Mouse (Mus musculus) limb, embryonic 11.5 days (tissue): Measurements from ENCODE around the gene Nudcd2. TPM values are rescaled to one million over a fixed set of nuclear protein-coding genes. Genes with fewer than 3 reads are reported as not detected.
"Not testable (repeated sequence)": the region's sequence is repeated elsewhere in the genome, so short reads cannot be mapped to it uniquely, and the experiment has no call there.

Experiments
- ATAC-seq: fragments of 200-750 bp; cut with Nextera tagmentation; 2 replicates; pipeline ENCODE4 v1.8.0; 2017; ENCODE audit warnings: low read depth; ENCODE audit not compliant: insufficient number of reproducible peaks, low FRiP score, low TSS enrichment
- DNase-seq: peaks from one replicate; pipeline ENCODE4 v3.0.0-alpha.2; 2015; ENCODE audit warnings: low spot score
- H3K27ac ChIP-seq: fragments of 300-500 bp; sonication (generic); replicated peaks from 2 replicates; pipeline ENCODE4 v1.5.1; 2014; ENCODE audit warnings: low read depth, mild to moderate bottlenecking, low read length
- H3K27me3 ChIP-seq: fragments of 300-500 bp; sonication (generic); 2 replicates; pipeline ENCODE4 v1.6.1; 2014; ENCODE audit warnings: mild to moderate bottlenecking, low read length, mixed read lengths; ENCODE audit not compliant: control insufficient read depth, insufficient read depth
- H3K36me3 ChIP-seq: fragments of 300-500 bp; sonication (generic); 2 replicates; pipeline ENCODE4 v1.6.1; 2014; ENCODE audit warnings: mild to moderate bottlenecking, low read length, moderate library complexity, mixed read lengths; ENCODE audit not compliant: control insufficient read depth, insufficient read depth
- H3K4me1 ChIP-seq: fragments of 300-500 bp; sonication (generic); 2 replicates; pipeline ENCODE4 v1.6.1; 2014; ENCODE audit warnings: low read length, mixed read lengths; ENCODE audit not compliant: control insufficient read depth, insufficient read depth
- H3K4me2 ChIP-seq: fragments of 300-500 bp; sonication (generic); 2 replicates; pipeline ENCODE4 v1.6.1; 2014; ENCODE audit warnings: low read depth, mild to moderate bottlenecking, moderate library complexity; ENCODE audit not compliant: severe bottlenecking
- H3K4me3 ChIP-seq: fragments of 300-500 bp; sonication (generic); 2 replicates; pipeline ENCODE4 v1.5.1; 2014; ENCODE audit warnings: low read depth, low read length
- H3K9ac ChIP-seq: fragments of 300-500 bp; sonication (generic); 2 replicates; pipeline ENCODE4 v1.6.1; 2014; ENCODE audit warnings: mild to moderate bottlenecking, low read length
- H3K9me3 ChIP-seq: fragments of 300-500 bp; sonication (generic); 2 replicates; pipeline ENCODE4 v1.6.1; 2016; ENCODE audit warnings: low read length; ENCODE audit not compliant: control insufficient read depth
- WGBS: fragments of 180-500 bp; shearing (Covaris S2); extraction: QIAGEN DNeasy Blood & Tissue Kit; methylation state at CpG from one replicate; pipeline ENCODE4 v1.1.7; 2014; 5-methylcytosine and 5-hydroxymethylcytosine counted together
- polyA plus RNA-seq: library from polyadenylated mRNA; unstranded; fragments of >200 nt; fragmentation: Nextera tagmentation; extraction: Ambion mirVana; gene quantifications from 2 replicates; pipeline ENCODE4 v1.2.1, GENCODE M21; 2014

Gene Nudcd2
- polyA plus RNA-seq, 1 experiment from 2014 or later = 231 TPM

DNA sequence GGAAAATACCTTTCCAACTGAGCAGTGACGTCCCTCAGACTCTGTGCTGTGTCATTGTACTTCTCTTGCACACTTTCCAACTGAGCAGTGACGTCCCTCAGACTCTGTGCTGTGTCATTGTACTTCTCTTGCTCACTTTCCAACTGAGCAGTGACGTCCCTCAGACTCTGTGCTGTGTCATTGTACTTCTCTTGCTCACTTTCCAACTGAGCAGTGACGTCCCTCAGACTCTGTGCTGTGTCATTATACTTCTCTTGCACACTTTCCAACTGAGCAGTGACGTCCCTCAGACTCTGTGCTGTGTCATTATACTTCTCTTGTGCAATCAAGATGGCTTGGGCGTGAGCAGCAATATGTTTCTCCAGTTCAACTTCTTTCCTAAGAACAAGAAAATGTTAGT, 23.6 kb upstream of the Nudcd2 start:
- H3K27ac ChIP-seq, H3K4me3 ChIP-seq, H3K4me2 ChIP-seq, H3K9me3 ChIP-seq, ATAC-seq, DNase-seq, H3K4me1 ChIP-seq, H3K9ac ChIP-seq, H3K27me3 ChIP-seq: not testable (repeated sequence)
- 90% methylated on average over 6 of the region's 6 CpGs for WGBS
- H3K36me3 ChIP-seq = peaks cover 15% of the 10 kb centered on the region

DNA sequence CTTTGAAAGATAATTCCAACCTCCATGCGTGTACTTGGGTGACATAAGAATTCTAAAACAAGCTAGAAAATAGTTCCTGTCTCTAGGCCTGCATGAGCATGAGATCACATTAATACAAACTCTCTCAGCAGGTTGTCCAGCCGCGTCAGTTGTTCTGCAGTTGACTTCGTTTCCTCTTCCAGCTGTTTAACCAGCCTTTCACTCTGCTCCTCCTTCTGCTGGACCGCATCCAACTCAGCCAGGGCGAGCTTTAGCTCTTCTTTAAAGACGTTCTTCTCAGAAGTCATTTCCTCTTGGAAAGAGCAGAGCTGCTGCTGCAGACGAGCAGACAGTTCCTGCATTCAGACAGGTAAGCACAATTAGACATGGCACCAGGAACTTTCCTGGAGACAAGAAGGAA, 19.6 kb upstream of the Nudcd2 start:
- Histone ChIP-seq H3K4me2 (no peak overlapping the region), H3K9ac (no peak overlapping the region), H3K36me3 (peaks cover 23% of the 10 kb centered on the region), H3K27me3 (no peaks in the 10 kb centered on the region), H3K9me3 (no peaks in the 10 kb centered on the region), H3K27ac (no peak overlapping the region), H3K4me1 (no peaks in the 10 kb centered on the region), H3K4me3 (no peak overlapping the region)
- ATAC-seq = no peak
- DNase-seq = no peak
- 91% methylated on average over 8 of the region's 8 CpGs for WGBS

DNA sequence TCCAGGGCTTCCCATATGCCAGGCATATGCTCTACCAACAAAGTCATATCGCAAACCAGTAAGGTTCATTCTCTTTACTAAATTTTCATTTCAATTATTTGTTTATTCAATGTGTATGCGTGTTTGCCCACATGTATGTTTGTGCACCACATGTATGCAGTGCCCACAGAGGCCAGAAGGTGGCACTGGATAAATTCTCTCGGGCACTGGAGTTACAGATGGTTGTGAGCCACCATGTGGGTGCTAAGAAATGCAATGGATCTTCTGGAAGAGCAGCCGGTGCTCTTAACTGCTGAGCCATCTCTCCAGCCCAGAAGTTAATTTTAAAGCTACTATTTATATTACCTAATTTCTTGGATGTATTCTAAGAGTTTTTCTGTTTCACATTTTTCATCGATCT, 17.9 kb upstream of the Nudcd2 start:
- 97% methylated on average over 5 of the region's 5 CpGs for WGBS
- no peaks in the 10 kb centered on the region for H3K27me3 ChIP-seq
- H3K36me3 ChIP-seq = peaks cover 19% of the 10 kb centered on the region
- H3K9me3 ChIP-seq = no peaks in the 10 kb centered on the region
- no peak for ATAC-seq
- H3K4me2 ChIP-seq = no peak overlapping the region
- no peak overlapping the region for H3K9ac ChIP-seq
- no peak for DNase-seq
- H3K4me3 ChIP-seq = no peak overlapping the region
- no peaks in the 10 kb centered on the region for H3K4me1 ChIP-seq
- H3K27ac ChIP-seq = no peak overlapping the region

GRCm38 (mm10) chr11:40718324-40718723, 15.1 kb upstream of the Nudcd2 start:
- Histone ChIP-seq H3K36me3 (peaks cover 34% of the 10 kb centered on the region), H3K9me3 (no peaks in the 10 kb centered on the region)

GRCm38 (mm10) chr11:40732997-40733338, 499 bp upstream of the Nudcd2 start:
- Histone ChIP-seq H3K4me3 (peak overlapping the region; percentile 68), H3K27ac (no peak overlapping the region), H3K36me3 (peaks cover 6% of the 10 kb centered on the region; the same call in 1 of the 2 replicates), H3K4me2 (peak overlapping the region; percentile 69), H3K4me1 (no peaks in the 10 kb centered on the region), H3K9me3 (no peaks in the 10 kb centered on the region), H3K27me3 (no peaks in the 10 kb centered on the region), H3K9ac (peak overlapping the region; percentile 64)
- ATAC-seq (peak; percentile 28), DNase-seq (no peak)
- WGBS = under 1% methylated on average over 14 of the region's 14 CpGs

More at GRCm38 (mm10) chr11:40718324-40718723, 15.1 kb upstream of the Nudcd2 start:
- no peak for DNase-seq
- Histone ChIP-seq H3K27ac (no peak overlapping the region), H3K4me1 (no peaks in the 10 kb centered on the region), H3K4me2 (no peak overlapping the region), H3K9ac (no peak overlapping the region), H3K4me3 (no peak overlapping the region), H3K27me3 (no peaks in the 10 kb centered on the region)
- ATAC-seq = no peak

DNA sequence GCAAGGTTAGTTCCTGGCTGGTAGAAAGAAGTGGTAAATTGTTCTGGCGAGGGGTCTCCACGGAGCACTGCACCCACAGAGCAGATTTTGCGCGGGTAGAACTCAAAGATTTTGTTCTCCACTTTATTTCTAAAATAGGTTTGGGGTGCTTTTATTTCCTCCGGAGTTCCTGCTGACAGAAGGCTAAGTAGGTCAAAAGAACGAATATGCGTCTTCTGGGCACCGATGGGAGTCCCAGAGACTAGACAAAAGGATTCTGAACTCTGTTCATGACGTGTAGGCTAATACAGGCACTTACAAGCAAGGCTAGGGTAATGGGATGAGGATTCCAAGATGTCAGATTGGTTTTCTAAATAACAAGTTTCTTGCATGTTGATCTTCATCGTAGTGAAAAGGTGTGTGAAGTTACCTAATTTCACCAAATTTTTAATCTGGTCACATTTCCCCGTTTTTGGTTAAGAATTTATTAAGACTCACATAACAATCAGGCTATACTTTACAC, 835 bp downstream of the Nudcd2 start:
- H3K4me3 ChIP-seq = peak overlapping the region; percentile 68
- H3K27ac ChIP-seq = peak overlapping the region; percentile 73; the same call in 1 of the 2 replicates
- H3K4me2 ChIP-seq = peak overlapping the region; percentile 54
- 6% methylated on average over 11 of the region's 11 CpGs for WGBS
- H3K4me1 ChIP-seq = no peaks in the 10 kb centered on the region
- peaks cover 5% of the 10 kb centered on the region; the same call in 1 of the 2 replicates for H3K36me3 ChIP-seq
- peak overlapping the region; percentile 84 for H3K9ac ChIP-seq
- H3K27me3 ChIP-seq = no peaks in the 10 kb centered on the region
- ATAC-seq (no peak), DNase-seq (no peak)
- no peaks in the 10 kb centered on the region for H3K9me3 ChIP-seq

DNA sequence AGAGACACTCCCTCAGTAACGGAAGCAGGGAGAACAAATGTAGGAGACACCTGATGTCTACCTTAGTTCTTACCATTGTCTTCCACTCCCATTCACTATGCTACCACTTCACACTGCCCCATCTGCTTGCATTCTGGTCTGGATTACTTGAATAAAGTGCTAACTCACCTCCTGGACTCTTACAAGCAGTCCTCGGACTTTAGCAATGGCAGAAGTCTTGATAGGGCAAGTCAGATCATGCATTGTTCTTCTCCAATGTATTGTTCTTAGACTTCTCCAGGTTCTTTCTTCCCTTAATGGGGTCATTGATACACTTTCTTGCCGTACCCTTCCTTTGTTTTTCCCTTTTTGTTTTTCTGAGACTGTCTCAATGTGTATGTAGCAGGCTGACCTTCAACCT, 3.9 kb downstream of the Nudcd2 start:
- Histone ChIP-seq H3K36me3 (peaks cover 5% of the 10 kb centered on the region; the same call in 1 of the 2 replicates), H3K4me3 (no peak overlapping the region), H3K27me3 (no peaks in the 10 kb centered on the region), H3K4me1 (no peaks in the 10 kb centered on the region), H3K4me2 (no peak overlapping the region), H3K9ac (no peak overlapping the region), H3K27ac (no peak overlapping the region), H3K9me3 (no peaks in the 10 kb centered on the region)
- DNase-seq (no peak), ATAC-seq (no peak)
- 95% methylated on average over 3 of the region's 3 CpGs for WGBS

DNA sequence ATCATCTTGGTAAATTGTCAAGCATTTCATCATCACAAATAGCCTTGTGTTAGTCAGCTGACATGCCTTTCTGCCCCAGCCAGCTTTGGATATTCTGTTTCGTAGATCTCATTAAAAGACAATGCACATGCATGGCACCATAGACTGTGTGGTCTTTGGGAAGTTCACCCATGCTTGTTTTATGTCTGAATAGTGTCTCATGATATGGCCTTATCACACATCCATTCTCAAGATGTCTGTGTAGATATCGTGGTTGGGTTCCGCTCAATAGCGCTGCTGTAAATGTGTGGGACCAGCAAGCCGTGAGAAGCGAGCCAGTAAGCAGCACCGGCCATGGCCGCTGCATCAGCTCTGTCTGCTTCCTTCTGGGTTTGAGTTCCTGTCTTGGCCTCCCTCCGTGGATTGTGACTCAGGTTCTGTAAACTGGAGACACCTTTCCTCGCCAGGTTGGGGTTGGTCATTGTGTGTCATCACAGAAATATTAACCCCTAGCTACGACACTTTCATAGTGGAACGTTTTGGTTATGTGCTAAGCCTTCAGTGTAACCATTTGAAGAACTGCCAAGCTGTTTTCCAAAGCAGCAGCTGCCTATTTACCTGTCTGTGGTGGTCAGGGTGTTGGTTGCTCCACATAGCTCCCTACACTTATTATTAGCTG, 8.3 kb downstream of the Nudcd2 start:
- whole genome bisulfite sequencing = 89% methylated on average over 12 of the region's 12 CpGs
- ATAC-seq = no peak
- DNase-seq = no peak
- no peak overlapping the region for H3K27ac ChIP-seq
- no peaks in the 10 kb centered on the region for H3K27me3 ChIP-seq
- no peak overlapping the region for H3K4me2 ChIP-seq
- H3K36me3 ChIP-seq = peaks cover 4% of the 10 kb centered on the region; the same call in 1 of the 2 replicates
- no peaks in the 10 kb centered on the region for H3K9me3 ChIP-seq
- no peak overlapping the region for H3K4me3 ChIP-seq
- no peaks in the 10 kb centered on the region for H3K4me1 ChIP-seq
- H3K9ac ChIP-seq = no peak overlapping the region

DNA sequence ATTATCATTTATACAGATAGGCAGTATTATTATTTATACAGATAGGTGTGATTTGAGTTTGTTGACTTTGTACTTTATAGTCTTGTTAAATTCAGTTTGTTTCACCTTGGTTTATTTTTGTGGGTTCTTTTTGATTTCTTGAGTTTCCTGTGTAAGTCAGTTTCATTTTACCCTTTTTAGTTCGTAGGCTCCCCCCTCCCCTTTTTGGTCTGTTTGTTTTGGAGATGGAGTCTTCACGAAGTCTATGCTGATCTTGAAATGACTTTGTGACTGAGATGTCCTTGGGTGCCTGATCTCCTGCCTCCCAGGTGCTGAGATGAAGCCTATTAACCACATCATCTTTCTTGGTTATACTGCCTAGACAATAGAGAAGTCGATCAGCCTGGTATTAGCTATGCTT, 10.9 kb downstream of the Nudcd2 start:
- 85% methylated on average over 3 of the region's 3 CpGs for whole genome bisulfite sequencing
- no peak for ATAC-seq
- Histone ChIP-seq H3K27me3 (no peaks in the 10 kb centered on the region), H3K27ac (no peak overlapping the region), H3K9ac (no peak overlapping the region), H3K4me3 (no peak overlapping the region), H3K4me2 (no peak overlapping the region), H3K9me3 (no peaks in the 10 kb centered on the region), H3K4me1 (no peaks in the 10 kb centered on the region), H3K36me3 (no peaks in the 10 kb centered on the region)
- no peak for DNase-seq
